Mouse (Mus musculus) adrenal gland, postnatal 14 days (tissue): ENCODE measurements at regions not wholly inside any gene's neighbourhood (a gene's known extent, or its start where the extent isn't known, plus 50 kb on each side); places are given as distances from the start of the nearest gene placed in this dataset.

ENCODE experiments used
- DNase-seq: peaks from one replicate; pipeline ENCODE4 v3.0.0; 2021; ENCODE audit warnings: mixed read lengths

DNA sequence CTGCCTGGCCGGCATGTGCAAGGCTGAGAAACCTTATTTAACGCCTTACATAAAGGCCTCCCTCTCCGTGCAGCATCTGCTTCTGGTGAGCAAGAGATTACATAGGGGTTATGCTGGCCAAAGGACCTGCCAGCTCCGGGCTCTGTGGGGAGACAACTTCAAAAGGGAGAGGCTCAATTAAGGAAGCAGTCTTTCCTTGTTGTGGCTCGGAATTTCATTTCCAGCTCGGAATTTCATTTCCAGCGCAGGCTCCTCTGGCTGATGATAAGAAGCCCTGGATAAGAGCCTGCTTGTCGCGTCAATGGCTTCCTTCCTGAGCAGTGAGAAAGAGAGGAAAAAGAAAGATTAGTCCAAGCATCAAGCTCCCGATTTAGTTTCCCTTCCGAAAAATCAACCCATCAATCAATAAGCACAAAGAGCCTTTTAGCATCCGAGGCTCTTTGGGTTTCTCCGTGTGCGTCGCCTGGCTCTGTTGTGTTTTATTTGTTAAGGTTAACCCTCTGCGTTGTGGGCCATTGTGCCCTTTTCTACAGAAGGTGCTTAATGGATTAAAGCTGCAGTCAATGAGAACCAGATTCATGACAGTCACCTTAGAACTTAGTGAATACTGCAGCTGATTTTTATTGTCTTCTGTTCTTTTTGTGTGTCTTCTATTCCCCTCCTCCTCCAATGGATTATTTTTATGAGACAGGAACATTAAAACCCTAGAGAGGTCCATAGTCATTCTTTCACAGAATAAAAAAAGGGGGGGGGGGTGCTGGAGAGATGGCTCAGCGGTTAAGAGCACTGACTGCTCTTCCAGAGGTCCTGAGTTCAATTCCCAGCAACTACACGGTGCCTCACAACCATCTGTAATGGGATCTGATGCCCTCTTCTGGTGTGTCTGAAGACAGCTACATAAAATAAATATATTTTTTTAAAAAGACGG lies 218.3 kb downstream of the Myo1b start:
- peak; percentile 30 for DNase-seq

DNA sequence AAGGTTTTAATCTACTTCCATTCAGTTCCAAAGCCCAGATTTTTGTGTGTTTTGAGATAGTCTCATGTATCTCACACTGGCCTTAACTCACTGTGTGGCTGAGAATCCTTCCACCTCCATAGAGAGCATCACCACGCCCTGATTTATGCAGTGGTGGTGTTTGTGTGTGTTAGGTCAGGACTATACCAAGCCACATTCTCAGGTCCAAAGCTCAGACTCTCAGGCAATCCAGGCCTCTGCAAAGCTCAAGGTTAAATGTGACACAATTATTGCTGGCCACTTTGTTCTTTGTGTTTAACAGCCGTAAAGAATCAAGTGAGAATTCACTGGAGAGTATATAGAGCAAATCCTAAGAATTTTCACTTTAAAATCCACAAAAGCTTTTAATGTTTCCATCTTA lies 218.2 kb upstream of the Nabp1 start:
- DNase-seq = no peak

DNA sequence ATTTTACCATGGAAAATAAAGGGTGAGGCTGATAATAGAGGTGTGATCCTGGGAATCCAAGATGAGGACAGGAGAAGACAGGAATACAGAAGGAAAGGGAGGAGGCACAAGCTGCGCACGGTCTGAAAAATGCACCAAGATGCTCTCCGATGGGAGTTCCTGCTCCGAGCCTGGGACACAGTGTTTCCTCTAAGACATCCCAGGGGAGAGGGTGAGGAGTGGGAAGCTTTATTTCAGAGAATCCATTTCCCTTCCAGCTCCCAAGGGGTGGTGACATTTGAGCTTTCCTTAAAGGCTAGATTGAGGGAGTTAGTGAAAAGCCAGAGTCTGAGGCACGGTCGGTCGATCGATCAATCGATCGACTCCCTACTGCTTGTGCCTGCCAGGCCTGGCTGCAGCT lies 212.7 kb upstream of the Nabp1 start:
- no peak for DNase-seq

DNA sequence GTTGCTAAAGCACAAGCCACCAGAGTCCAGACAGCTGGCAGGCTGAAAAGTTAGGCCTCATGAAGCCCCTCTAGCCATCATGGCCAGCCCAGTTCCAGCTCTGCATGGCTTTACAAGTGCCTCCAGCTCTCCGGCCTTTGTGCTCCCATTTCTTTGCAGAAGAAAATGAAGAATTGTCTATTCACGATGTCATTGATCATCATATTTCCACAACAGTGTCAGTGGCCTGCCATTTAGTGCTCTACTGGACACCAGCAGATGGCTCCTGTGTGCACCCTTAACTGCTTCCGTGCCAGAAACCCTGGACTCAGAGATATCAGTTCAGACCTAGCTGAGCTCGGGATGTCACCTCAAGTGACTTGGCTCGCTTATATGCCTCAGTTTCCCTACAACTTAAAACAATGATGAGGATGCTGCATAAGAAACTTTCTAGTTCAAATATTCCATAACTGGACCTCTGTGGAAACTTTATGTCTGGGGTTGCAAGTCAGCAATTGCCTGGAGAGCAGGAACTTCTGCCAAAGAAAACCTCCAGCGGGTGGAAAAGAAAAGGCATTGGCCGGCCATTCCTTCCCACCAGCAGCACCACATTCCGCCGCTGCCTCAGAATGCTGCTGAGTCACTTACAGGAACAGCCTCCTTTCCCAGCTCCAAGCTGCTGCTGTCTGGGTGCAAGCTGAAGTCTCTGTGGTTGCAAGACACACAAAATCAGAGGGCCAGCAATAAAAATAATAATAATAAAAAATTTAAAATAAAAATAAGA lies 211.4 kb upstream of the Nabp1 start:
- peak; percentile 42 for DNase-seq

DNA sequence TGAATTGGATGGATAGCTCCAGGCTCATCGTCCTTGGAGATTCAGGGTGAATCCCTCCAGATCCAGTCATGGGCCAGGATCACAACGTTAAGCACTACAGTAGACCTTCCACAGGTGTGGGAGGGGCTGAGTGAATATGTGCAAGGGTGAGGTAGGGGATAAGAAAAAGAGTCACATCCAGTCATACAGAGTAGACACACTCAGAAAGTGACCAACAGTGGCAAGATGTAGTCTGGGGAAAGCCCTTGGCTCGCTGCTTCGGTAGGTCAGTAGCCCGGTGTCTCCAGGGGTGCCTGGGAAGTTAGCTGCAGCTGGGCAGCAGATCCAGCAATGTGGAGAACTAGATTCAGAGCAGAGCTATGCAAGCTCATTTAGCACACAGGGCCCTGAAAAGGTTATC lies 210.7 kb upstream of the Nabp1 start:
- DNase-seq = no peak

DNA sequence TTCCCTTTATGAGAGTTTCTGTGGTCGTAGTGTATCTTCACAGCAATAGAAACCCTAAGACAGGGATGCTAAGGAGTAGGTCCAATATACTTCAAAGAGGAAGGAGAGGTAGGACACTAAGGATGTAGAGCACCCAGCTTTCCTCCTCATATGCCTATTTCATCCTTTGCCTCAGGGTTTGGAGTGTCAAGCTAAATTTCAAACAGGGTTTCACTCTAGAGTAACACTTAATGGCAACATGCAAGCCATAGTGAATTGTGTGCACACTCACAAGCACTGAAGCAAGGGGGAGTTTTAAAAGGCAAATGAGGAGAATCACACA lies 210.0 kb upstream of the Nabp1 start:
- DNase-seq = no peak

DNA sequence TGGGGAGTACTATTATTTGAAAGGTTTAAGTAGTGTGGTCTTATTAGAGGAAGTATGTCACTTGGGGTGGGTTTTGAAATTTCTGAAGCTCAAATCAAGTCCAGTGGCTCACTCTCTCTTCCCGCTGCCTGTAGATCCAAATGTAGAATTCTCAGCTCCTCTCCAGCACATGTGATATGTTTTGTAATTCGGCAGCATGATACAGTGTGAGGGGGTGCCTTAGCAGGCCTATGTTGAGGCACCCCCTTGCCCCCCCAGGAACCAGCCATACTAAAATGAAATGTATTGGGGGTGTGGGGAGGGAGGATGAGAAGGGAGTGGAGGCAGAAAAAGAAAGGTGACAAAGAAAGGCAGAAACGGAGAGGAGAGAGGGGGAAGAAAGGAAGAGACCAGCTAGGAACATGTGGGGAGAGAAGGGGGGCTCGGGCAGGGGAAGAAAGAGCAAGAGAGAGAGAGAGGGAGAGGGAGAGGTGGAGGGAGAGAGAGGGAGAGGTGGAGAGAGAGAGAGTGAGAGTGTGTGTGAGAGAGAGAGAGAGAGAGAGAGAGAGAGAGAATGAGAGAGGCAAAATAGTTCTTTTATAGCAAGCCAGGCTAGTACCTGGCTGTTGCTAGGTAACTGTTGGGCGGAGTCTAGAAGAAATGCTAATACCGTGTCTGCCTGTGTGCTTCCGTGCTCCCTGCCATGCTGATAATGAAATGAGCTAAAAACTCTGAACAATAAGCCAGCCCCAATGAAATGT lies 209.4 kb upstream of the Nabp1 start:
- no peak for DNase-seq

DNA sequence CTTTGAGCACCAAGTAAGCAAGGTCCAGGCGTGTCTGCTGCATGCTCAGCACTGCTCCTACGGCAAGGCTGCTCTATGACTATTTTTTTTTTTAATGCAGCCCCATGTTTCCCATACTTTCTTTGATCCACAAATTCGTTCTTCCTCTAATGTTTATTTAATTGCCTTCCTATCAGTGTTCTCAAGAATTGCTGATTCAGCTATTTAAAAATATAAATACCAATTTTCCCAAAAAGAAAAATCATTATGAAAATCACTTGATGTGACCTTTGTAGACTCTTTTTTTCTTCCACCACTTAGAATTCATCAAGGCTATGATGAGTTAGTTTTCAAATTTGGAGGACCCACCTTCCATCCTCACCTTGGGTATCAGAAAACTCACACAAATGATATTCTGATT lies 208.5 kb upstream of the Nabp1 start:
- DNase-seq = no peak

DNA sequence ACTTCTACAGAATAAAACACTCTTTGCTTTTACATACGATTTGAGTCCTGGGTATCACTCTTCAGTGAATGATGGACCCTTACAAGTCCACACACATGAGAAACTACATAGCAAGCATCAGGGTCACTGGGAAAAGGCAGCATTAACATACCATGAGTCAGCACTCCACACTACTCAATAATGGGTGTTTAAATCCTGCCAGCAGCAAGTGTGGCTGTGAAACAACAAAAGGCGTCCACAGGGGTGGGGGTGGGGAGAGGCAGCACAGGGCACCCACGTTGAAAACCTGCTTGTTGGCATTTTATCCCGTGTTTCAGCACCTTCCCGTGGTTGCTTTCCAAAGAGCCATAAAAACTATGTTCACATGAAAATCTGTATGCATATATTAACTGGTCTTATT lies 204.0 kb upstream of the Nabp1 start:
- no peak for DNase-seq

DNA sequence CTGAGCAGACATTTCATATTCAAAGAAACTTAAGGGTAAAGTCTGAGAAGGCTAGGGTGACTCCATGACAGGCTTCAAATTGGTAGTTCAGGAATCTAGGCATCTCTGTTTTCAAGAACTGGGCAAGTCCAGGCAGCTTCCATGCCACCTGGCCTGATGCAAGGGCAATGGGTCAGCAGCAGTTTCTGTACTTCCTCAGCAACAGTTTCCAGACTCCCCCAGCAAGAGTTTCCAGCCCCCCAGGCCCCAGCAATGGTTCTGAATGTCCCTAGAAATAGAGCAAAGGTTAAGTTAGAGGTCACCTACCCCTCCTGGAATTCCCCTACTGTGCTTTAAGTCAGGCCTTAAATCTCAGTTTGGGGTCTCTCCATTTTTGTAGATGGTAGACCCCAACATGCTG lies 203.6 kb upstream of the Nabp1 start:
- DNase-seq = no peak

DNA sequence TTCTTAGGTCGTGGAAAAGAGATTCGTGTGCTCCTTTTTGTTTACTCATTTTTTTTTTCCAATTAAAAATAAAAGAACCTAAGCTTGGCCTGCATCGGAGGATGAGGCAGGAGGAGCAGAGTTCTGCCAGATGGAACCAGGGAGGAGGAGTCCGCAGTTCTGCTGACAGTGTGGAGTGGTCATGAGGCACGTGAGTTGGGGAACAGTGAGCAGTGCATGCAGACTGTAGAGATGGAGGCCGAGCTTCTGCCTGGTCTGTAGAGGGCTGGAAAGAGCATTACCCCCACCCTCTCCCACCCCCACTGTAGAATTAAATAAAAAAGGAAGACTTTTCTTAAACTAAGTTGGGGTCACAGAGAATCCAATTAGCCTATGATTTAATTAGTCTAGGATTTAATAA lies 202.5 kb upstream of the Nabp1 start:
- DNase-seq = no peak

DNA sequence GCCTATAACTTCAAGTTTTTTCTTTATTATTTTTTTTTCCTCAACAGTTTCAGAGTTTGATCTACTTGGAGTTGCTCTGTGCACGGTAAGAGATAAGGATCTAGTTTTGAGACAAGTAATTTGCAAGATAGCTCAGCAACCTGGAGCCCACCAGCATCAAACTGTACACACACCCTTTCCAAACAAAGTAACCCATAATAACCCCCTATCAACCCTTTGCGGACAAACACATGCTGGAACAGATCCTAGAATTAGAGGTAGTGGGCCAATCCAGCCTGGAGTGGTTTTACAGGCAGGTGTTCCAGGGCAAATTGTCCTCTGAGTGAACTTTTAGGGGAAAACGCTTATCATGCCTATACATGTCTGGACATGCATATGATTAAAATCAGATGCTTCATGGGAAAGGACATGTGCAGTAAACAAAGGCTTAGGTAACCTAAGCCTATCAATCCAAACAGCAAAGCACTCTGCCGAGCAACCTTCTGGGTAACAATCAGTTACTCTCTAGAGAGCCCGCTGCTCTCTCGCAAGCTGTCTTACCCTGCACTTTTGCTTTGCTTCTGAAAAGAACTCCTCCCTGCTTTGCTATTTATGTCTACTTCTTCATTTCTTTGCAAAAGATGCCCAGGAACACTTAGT lies 200.2 kb upstream of the Nabp1 start:
- no peak for DNase-seq

DNA sequence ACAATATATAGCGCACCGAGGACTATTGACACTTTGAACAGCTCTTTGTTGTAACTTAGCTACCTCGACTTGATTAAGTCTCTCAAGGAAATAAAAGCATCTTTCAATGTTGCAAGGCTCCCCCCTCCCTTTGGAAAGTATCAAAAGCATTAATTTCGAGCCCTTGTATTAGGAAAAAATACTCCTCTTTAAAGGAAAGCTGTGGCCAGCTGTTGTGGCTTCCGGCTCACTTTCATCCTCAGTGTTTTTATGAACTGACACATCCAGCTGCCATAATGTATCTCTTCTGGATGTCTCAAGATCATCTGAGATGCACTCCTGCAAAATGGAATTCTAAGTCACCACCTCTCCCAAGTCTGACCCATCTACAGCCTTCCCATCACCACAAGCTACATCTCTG lies 199.6 kb upstream of the Nabp1 start:
- DNase-seq = no peak

DNA sequence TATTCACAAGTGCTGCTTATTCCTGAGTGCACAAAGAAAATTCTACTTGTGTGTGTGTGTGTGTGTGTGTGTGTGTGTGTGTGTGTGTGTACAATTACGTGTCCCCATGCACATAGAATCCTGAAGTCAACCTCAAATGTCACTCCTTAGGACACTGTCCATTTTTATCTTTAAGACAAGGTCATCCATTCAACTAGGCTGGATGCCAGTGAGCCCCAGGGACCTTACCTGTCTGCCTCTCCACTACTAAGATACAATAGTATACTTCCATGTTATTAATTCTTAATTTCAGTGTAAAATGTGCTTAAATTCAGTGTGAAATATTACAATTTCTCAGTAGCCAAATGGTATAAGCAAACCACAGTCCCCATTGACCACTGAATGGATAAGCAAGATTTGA lies 193.5 kb upstream of the Nabp1 start:
- DNase-seq = no peak

DNA sequence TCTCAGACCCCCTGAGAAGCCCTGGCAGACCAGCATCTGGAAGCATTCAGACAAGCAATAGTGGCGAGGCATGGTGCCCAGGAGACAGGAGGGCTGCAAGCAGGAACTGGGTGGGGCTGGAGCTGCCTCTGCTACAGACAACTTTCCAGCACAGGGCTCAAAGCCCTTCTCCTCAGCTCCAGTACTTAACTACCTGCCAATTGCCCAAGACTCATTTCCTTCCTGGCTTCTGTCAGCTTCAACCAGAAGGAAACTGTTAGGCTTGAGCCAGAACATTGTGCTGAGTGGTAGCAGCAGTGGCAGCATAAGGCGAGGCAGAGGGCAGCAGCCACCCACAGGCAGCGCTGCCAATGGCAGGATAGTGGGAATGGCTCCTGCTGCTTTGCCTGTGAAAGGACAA lies 193.1 kb upstream of the Nabp1 start:
- DNase-seq = peak; percentile 56

DNA sequence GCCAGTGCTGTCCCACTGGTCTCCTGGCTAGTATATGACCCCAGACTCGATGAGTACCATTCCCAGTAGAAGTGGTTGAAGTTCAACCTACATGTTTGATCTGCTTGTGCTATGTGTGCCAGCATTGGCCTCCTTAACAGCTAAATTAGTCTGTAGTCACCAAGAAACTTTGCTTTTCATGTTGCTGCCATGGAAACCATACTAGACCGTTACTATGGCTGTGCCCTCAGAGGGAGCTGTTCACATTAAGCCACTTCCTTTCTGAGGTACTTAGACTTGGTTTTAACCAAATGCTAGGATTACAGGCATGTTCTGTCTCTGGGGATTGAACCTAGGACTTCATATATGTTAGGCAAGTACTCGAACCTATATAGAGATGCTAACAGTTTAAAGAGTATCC lies 191.8 kb upstream of the Nabp1 start:
- DNase-seq = no peak

DNA sequence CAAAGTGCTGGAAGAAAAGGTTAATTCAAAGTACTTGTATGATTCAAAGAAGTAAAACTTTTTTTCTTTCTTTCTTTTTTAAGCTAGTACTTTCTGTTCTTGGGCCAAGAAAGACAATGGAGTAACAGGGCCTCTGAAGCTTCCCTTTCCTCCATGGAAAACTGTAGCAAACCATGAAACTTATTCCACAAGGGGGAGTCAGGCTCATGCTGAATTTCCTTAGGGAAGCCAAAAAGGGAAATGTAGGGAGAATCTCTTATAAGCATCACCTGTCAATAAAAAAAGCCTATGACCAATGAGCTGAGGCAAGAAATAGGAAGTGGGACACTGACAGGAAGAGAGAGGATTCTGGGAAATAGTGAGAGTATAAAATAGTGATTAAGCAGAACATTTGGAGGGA lies 190.7 kb upstream of the Nabp1 start:
- peak; percentile 24 for DNase-seq

DNA sequence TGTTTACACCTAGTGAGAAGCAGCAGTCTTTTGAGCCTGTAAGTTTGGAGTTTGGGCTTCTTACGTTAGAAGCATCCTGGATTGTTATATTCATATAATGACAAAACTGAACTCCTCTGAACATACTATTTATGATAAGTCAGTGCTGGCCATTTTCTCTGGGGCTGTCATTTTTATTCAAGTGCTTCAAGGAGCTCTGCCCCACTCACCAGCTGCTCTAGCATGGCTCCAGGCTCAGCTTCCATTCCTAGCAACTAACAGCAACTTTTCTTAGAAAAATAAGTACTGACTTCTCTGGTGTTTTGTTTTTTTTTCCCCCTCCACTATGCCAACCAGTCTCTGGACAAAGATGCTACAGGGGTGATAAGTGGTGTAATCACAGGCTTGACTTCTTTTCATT lies 182.3 kb upstream of the Nabp1 start:
- no peak for DNase-seq

DNA sequence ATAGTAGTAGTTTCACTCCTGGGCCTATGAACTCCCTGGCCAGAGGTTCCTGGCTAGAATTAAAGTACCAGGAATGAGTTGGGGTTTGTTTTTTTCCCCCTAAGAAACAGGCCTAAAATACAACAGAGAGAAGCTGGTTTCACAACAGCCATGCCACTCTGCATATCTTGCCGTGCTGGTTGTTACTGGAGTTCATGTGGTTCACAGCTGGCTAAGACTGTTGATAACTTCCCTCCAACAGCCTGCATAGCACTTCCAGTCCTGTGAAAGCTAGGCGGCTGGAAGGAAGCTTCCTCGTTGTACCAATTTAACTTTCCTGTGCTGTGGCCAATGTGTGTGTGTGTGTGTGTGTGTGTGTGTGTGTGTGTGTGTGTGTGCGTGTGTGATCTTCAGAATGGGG lies 179.0 kb upstream of the Nabp1 start:
- no peak for DNase-seq

DNA sequence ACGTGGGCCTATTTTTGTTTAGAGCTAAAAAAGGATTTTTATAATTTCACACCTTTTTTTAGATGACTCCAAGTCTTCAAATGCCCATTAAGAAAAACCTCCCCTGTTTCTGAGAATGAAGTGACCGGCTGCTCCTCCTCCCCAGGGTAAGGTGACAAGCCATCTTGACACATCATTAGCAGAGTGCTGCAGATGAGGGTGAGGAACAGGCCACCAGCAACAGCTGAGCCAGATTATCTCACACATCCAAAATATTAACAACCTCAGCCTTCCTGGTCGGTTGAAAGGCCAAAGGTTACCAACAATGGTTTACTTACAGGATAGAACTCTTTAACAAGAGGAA lies 172.4 kb upstream of the Nabp1 start:
- no peak for DNase-seq

DNA sequence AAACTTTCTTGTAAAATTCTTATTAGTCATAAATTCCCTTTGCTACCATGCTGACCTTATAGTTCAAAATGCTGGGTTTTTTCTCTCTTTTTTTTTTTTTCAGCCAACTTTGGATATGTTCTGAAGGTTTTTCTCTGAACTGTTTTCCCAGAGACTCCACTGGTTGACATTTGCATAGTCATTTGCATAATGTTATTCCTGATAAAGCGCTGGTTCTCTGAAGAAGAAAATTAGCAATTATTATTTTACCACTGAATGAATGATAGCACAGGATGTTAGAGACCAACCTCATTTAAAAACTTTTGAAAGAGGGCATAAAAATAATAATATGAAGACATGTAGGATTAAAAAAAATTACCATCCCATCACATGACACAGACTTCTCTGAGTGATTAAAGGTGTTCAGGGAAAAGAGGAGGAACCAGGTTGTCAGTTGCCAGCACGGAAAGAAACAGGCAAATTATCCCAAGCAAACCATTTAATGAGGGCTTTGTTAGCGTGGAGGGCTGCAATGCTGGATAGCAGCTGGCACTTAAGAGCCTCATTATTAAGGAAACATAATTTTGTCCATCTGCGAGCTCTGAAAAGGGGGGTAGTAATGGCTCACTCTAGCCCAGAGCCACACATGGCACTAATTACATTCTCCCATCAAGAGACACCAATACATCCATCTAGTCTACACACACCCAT lies 171.9 kb upstream of the Nabp1 start:
- no peak for DNase-seq

DNA sequence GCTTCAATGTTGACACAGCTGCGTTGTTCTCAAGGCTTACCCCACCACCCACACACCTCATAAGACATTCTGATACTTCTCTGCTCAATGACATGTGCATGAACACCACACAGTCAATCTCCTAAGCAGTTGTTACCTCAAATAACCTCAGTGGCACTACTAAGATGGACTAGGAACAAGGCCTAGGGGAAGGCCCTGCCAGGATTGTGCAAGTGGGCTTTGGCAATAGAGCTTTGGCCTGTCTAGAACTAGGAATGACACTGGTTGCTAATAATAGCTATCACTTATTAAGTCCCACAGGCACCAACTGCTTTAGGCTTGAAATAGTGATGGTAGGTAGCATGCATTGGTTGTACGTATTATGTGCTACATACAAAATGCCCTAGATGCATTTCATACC lies 169.7 kb upstream of the Nabp1 start:
- peak; percentile 73 for DNase-seq
